Mouse (Mus musculus) erythroblast, adult 5-6 weeks (primary cell): ENCODE data around the gene Spopl. TPM values are rescaled to one million over a fixed set of nuclear protein-coding genes. Genes with fewer than 3 reads are reported as not detected.
A peak's percentile ranks its signal among the peaks of the same experiment; 100 is the strongest.
"Not testable (repeated sequence)": the region's sequence is repeated elsewhere in the genome, so short reads cannot be mapped to it uniquely, and the experiment has no call there.

Source experiments
- ATAC-seq: replicated peaks from 2 replicates; pipeline ENCODE4 v1.8.0; 2016; ENCODE audit warnings: moderate number of reproducible peaks, mild to moderate bottlenecking, moderate TSS enrichment, inconsistent platforms; ENCODE audit not compliant: poor library complexity, low FRiP score, severe bottlenecking
- total RNA-seq, 2 experiments: library from RNA; stranded (forward) in 1 of 2; stranded (reverse) in 1 of 2; fragments of 150-400 nt in 1 of 2; fragments of 200-764, 138-1000 nt in 1 of 2; gene quantifications; 2 replicates each; pipeline versions ENCODE4 v1.2.3 to v1.2.4; 2015 to 2017; ENCODE audit warnings: low replicate concordance in 2 of 2

Gene Spopl
- total RNA-seq (2015; ENCODE audit: low replicate concordance) (8.6 and 10.0 TPM in 2 replicates), total RNA-seq (2017; ENCODE audit: low replicate concordance) (8.3 and 8.9 TPM in 2 replicates)

DNA sequence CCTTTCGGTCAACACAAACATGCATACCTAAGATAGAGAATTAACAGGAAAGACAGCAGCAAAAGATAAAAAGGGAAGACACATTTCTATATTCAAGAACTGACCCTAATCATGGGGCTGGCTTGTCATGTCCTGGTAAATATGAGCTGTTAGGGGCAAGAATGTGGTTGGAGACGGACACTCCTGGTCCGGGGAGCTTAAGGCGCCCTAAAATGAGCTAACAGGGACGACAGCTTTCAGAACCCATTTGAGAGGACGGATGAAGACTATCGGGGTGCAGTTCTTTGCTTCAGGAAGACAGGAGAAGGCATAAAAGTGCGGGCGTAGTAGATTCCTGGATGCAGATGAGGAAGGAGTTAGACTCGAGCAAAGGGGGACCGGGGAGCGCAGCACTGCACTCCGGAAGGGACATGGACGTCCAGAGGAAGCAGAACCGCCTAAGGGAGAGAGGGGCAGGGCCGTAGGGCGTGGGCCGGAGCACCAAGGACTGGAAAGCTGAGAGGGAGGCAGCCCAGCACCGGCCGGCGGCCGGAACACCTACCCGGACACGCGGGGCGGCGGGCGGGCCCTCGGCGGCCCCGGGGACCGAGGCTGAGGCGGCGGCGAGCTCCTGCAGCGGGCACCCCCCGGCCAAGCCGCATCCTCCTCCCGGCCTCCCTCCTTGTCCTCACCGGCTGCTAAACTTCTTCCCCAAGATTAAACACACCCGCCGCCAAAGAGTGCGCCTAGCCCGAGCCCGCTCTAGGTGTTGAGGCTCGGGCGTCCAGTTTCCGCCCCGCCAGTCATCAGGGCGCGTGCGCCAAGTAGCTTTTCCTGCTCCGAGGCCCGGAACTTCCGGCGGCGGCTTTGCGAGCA, at the start of gene Spopl:
Gene Spopl, minus strand, starts transcription at position 805 of the 855 bp plus-strand sequence.
- peak; percentile 88 for ATAC-seq

DNA sequence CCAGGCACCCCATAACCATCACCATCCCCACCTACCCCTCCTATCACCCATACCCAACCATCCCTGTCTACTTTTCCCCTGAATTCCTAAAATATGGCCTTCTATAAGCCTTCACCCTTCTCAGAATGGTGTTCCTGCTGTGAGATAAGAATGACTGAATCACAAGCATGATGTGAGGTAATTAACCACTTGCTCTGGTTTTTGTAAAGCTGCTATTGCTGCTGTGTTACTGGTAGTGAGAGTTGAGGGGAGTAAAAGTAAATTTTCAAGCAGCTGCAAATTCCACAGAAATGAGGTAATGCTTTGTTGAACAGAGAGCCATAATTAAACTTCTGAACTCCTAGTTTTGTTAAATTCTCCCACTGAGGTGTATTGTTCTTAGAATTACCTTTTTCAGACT, 48.2 kb upstream of the Spopl start:
- no peak for ATAC-seq

- ATAC-seq, result no peak
Measured at GRCm38 (mm10) chr2:23617989-23618388, 46.1 kb upstream of the Spopl start.

DNA sequence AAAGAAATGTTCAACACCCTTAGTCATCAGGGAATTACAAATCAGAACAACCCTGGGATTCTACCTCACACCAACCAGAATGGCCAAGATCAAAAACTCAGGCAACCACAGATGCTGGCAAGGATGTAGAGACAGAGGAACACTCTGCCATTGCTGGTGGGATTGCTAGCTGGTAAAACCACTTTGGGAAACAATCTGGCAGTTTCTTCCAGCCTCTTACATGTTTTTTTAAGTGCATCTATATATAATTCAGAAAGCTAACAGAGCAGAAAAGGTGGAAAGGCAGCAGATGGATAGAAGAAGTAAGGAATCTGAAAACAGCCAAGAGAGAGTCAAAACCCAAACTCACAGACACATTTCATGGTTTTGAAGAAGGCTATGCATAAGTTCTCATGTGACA, 33.5 kb upstream of the Spopl start:
- no peak for ATAC-seq

- ATAC-seq, result no peak
Measured at GRCm38 (mm10) chr2:23588769-23589168, 16.9 kb upstream of the Spopl start.

DNA sequence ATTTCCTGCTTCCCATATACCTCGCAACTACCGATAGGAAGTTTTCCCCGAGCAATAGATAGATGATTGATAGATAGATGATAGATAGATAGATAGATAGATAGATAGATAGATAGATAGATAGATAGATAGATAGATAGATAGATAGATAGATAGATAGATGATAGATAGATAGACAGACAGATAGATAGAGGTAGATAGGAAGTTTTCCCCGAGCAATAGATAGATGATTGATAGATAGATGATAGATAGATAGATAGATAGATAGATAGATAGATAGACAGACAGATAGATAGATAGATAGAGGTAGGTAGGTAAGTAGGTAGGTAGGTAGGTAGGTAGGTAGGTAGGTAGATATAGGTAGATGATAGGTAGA, 239 bp upstream of the Spopl start:
- not testable (repeated sequence) for ATAC-seq

DNA sequence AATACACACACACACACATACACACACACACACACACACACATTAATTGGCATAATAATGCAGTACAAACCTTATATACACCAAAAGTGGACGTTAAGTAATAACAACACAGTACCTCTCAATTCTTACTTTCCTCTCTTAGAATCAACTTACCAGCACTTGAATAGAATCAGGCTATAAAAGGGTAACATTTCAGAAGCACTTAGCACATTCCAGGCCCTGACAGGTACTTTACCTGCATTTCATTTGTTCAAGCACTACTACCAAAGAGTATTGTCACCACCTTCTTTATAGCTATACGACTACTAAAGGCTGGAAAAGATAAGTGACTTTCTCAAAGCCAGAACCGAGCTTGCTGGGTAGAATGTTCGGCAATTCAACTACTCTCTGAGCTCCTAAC, 1.3 kb downstream of the Spopl start:
- no peak for ATAC-seq

- ATAC-seq, result no peak
Measured at GRCm38 (mm10) chr2:23568775-23569174, 3.1 kb downstream of the Spopl start.

- ATAC-seq, result peak; percentile 57; the same call in 1 of the 2 replicates
Measured at GRCm38 (mm10) chr2:23565081-23565801, 6.7 kb downstream of the Spopl start.

DNA sequence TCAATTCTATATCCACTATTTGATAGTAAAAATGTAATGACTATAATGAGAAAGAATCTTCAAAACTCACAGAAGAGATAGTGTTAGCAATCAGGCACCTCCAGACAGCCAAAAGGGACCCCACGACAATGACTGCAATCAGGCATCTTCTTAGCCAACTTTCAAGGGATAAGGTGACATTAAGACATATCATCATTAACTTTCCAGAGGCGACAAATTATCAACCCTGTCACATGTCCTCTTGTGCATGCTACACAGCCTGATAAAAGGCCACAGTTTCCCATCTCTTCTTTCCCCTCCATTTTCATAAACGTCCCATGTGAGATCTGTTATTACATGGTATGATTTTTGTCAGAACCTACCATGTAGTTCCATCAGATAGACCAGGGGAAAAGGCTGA, 9.0 kb downstream of the Spopl start:
- ATAC-seq, result peak; percentile 61

GRCm38 (mm10) chr2:23559186-23559585, 12.7 kb downstream of the Spopl start:
- no peak for ATAC-seq

DNA sequence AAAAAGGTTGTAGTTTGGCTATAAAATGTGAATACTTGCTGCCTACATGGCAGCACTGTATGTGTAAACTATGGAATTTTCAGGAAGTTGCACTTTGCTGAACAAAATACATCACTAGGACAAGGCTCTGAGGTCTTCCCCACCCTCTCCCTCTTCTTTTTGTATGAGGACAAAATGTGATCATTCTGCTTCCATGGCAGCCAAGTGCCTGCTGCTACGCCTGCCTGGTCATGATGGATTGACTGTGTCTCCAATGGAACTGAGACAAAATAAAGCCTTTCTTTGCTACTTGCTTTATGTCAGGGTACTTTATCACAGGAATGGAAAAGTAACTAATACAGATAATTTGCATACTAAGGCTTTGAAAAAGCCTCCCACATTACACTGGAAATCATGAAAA, 20.7 kb downstream of the Spopl start:
- ATAC-seq, result no peak

DNA sequence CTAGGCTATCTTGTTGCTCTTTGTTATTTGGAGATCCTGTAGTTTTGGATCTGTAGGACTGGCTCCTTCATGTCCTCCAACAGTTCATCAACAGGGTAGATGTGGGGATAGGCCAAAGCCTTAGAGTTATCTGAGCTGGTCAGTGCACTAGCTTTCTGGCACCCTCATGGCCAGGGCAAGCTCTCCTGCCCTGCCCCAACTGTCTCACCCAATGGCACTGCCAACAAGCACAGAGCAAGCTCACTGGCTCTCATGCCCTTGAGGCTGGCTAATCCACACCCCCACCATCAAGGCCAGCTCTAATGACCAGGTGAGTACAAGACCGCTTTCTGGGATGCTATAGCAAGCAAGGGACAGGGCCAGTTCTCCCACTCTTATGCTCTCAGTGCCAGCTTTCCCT, 24.7 kb downstream of the Spopl start:
- ATAC-seq, result no peak

GRCm38 (mm10) chr2:23539967-23540366, 31.9 kb downstream of the Spopl start:
- ATAC-seq, result no peak

- not testable (repeated sequence) for ATAC-seq
Measured at GRCm38 (mm10) chr2:23527717-23528116, 44.2 kb downstream of the Spopl start.

DNA sequence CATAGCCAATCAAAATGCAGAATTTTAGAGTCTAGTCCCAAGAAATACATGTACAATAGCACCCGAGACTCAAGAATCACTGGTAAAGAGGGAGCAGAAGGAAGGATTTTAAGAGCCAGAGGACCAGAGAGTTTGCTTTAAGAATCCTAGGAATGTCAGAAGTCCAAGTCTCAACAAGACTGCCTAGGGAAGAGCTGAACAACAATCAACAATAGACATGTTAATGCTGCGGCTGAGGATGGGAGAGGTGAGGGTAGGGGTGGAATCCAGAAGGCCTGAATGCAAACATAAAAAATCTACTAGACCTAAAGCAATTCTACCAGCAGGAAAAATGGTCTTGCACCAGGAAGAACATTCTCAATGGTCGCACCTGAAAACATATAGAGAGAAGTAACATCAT, 66.8 kb downstream of the Spopl start:
- no peak for ATAC-seq

DNA sequence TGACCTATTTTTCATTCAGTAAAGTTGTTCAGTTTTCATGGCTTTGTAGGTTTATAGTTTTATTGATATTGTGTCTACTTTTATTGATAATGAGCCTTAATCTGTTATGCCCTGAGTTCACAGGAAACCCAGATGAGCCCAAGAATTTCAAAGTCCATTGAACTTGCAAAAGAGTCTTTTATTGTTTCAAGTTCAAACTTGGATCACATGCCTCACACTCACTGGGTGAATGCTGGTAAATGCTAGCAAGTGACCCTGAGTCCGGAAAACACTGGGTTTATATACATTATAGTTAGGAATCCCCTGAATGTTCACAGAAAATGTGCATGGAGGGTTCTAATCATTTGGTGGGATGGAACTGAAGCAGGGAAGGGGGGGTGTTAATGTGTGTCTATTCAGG, 90.2 kb downstream of the Spopl start:
- no peak for ATAC-seq

DNA sequence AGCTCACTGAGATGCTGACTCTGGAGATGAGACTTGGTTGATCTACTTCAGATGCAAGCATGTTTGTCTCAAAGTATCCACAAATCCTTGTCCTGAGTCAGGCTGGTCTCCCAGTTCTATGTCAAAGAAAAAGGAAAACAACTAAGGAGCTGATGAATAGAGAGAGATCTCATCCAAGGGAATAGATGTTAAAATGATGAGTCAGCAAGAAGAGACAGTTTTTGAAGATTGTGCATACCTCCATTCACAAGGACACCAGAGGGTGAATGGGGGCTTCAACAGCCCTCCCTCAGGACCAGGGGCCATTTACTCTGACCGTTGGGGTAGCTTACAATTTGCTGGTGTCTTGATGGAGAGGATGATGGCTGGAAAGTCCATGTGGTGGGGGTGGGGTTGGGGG, 104.4 kb downstream of the Spopl start:
- no peak for ATAC-seq

GRCm38 (mm10) chr2:23457452-23457851, 114.5 kb downstream of the Spopl start:
- ATAC-seq, result no peak
